Mouse (Mus musculus) forelimb bud, embryonic 11.5 days (tissue): ENCODE measurements at regions not wholly inside any gene's neighbourhood (a gene's known extent, or its start where the extent isn't known, plus 50 kb on each side); places are given as distances from the start of the nearest gene placed in this dataset.

Experiments
- DNase-seq: peaks from one replicate; pipeline ENCODE4 v3.0.0-alpha.2; 2012; ENCODE audit warnings: low read depth, low spot score

DNA sequence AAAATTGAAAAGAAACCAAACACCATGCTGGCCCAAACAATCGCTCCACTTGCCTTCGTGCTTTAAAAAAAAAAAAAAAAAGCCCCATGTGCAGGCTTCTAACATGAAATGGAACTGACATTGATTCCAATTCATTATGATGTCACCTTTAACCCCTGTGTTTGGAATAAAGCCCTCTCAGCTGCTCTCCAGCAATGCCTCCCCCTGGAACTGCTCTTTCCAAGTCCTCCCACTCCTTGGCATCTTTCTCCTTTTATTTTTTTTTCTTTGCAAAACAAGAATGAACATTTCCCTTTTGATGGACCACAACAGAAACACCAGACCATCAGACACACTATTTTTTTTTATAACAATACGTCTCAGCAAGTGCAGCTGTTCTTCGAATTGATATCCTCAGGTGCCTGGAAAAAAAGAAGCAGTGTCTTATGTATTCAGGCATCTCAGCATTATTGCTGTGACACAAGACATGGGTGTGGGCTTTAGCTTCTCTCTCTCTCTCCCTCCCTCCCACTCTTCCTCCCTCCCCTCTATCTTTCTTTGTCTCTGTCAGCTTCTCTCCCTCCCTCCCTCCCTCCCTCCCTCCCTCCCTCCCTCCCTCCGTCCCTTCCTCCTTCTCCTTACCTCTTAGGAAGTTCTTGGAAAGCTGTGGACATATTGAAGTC lies 152.3 kb upstream of the Pitrm1 start:
- DNase-seq = no peak

- no peak for DNase-seq
These were observed 150.3 kb upstream of the Pitrm1 start for GRCm38 (mm10) chr13:6397648-6398047.

- no peak for DNase-seq
These were observed 116.1 kb upstream of the Pitrm1 start for GRCm38 (mm10) chr13:6431821-6432220.

DNA sequence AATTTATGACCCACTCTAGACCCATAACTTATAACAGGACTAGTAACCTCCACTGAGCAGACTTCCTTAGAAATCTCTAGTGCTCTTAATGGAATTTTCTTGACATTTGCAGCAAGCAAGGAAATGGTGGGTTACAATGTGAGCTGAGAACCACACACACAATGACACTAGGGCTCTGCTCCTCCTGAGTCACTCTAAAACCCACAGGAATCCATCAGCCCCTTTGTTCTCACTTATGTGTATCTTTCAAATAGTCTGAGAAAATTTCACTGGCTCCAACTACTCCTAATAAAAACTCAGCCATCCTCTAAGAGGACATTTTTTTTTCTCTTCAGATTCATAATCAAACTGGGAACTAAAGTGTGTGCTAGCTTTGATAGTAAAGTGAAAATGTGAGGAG lies 101.0 kb upstream of the Pitrm1 start:
- DNase-seq = no peak

GRCm38 (mm10) chr13:6461363-6461762 lies 86.6 kb upstream of the Pitrm1 start:
- DNase-seq = no peak

DNA sequence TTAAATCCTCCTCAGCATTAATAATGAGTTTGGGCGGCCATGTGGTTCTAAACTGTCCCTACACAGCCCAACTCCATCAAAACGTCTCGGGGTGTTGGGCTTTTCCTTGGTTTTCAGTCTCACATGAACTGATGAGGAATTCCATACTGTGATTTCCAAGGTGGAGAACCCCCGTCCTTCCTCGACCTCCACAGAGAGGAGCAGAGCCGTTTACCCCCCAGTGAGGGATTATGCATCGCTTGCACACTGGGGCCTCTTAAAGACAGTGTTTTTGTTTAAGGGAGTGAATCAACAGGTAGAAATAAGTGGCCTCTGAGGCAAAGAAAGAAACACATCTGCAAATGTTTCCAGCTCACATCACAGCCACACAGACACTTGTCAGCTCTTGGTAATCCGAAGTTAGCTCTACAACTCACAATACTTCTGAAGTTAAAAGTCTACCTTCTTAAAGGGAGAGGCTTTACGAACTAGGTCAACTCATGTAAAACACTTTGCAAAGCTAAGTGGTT lies 82.0 kb upstream of the Pitrm1 start:
- DNase-seq = no peak

DNA sequence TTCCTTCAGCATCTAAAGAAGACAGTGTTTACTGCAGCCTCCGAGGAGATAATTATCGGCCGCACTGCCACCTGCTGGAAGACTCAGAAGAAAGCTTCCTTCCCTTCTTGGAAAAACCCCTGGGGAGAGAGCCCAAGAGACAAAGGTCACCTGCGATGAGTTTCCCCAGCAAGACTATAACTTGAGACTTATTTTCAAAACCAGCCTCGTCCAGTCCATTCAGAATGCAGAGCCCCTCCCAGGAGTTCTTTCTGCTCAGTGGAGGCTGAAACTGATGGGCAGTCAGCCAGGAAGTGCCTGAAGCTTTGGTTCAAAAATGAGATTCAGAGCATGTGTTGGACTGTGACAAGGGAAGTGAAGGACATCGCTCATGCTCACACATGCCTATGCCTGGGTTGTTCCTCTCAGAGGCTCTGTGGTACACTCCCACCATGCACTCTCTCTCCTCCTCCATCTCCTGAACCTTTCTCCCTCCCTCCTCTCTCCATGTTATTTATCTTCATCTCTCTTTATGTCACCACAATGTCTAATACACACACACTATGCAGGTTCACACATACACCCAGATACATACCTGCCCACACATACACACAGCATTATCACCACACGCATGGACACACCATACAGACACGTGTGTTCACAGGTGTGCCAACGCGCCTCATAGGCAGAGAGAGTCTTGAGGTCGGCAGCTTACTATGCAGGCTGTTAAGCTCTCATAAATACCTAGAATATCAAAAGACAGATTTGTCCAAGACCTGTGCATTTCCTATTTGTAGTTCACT lies 78.3 kb upstream of the Pitrm1 start:
- no peak for DNase-seq

DNA sequence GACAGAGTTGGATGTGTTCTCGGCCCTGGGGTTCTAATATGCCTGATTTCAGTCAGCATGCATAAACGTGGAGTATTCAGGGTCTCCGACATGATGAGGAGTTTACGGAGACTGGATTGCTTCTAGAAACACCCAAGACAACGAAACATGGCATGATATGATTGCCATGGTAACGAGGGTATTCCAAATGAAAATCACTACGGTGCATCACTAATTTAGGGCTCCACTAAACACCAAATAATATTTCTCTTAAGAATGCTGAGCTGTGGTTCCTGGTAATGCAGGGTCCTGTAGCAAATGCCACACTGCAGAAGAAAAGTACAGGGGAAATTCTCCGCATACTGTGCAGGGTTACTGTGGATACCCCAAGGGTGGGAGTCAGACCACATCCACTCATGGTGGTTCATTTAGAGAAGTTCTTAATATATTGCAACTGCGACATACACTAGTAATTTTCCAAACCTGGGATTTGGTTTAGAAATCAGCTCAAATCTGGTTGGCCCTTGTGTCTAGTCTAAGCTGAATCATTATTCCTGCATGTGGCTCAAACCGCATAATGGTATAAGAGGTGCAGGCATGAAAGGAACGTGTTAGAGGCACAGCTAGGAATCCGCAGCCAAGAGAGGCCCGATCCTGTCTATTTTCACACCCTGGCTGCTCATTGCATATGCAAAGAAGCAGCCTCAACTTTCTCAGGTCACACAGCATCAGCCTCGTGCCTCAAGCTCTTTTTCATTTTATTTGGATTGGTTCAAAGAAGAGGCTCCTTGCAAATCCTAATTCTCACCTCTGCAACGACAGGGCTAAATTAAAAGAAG lies 77.5 kb upstream of the Pitrm1 start:
- no peak for DNase-seq

- DNase-seq = peak; percentile 73
These were observed 76.3 kb upstream of the Pitrm1 start for GRCm38 (mm10) chr13:6471643-6472042.

- DNase-seq = no peak
These were observed 74.4 kb upstream of the Pitrm1 start for GRCm38 (mm10) chr13:6473401-6474190.

DNA sequence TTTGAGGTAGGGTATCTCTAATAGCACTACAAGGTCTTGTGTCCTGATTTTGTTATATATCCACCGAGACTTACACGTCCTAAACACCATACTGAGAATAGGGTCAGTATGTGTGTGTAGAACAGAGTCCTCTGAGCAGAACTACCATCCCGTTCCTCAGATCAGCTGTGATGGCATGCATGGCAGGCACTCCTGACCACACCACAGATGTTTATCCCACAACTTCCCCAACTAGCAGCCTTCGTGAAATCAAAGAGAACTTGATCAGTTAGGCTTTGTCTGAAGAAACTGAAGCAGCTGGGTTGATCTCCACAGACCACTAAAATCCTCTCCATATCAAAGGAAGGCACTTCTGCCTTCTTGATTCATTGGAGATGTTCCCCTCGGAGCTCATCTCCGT lies 68.3 kb upstream of the Pitrm1 start:
- DNase-seq = no peak

GRCm38 (mm10) chr13:6484418-6484817 lies 63.5 kb upstream of the Pitrm1 start:
- DNase-seq = no peak

DNA sequence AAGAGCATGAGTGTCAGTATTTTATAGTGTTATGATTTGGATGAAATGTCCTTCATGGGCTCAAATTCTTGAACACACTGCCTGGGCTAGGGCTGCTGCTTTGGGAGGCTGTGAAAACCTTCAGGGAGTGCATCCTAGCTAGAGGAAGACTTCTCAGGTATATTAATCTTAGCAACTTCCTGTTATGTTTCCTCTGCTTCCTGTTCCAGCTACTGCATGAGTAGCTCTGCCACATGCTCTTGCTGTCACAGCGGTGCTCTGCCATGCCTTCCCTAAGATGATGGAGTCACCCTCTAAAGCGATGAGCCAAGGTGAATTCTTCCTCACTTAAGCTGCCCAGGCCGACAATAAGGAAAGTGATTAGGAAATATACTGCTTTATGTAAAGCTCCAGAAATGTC lies 60.1 kb upstream of the Pitrm1 start:
- DNase-seq = no peak

DNA sequence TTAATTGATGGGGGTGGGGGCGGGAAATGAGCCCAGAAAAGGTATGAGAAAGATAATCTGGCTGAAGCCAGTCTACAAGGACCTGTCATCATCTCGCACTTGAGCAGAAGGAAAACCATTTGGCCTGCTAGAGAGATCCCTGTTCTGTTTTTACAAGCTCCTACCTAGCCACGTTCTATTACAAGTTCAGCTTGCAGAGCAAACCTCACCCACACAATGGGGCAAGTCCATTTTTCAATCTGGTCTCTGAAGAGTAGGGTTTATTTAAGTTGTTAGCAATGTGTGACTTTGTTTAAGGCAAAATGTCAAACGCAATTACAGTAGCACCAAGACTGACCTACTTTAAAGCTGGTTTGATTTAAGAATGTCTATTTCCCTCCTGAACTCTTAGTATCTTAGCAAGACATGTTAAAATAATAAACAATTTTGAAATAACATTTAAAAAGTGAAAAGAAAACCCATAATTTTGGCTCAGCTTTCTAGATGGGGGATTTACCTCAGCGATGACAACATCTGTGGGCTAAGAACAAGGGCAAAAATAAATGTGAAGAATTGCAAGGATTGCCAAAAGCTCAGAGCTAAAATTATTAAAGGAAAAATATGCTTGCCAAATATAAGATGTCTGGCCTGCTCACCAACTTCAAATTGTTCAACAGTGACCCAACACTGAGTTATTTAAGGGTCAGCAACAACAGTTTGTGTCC lies 54.9 kb upstream of the Pitrm1 start:
- no peak for DNase-seq
